Mouse (Mus musculus): Measurements from ENCODE around the gene Sco2. TPM values are rescaled to one million over a fixed set of nuclear protein-coding genes. Genes with fewer than 3 reads are reported as not detected.
A peak's percentile ranks its signal among the peaks of the same experiment; 100 is the strongest.

Gene Sco2
- polyA plus RNA-seq, 1 experiment from 2014 or later, result 5.8 TPM

DNA sequence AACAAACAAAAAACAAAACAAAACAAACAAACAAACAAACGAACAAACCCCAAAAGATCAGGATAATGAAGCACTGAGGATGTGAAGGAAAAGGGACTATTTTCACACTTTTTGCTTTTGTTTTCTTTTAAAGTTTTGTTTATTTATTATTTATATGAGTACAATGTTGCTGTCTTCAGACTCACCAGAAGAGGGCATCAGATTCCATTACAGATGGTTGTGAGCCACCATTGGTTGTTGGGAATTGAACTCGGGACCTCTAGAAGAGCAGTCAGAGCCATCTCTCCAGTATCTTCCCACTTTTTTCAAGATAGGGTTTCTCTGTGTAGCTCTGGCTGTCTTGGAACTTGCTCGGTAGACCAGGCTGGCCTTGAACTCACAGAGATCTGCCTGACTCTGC, 30.3 kb downstream of the Sco2 start:
- H3K36me3 ChIP-seq, result no peaks in the 10 kb centered on the region
- ATAC-seq (ENCODE audit: low FRiP score, low read depth), result no peak
- 93% methylated on average over 3 of the region's 3 CpGs for WGBS
- H3K4me2 ChIP-seq (replicated peaks), result no peak overlapping the region
- no peak overlapping the region for H3K4me3 ChIP-seq
- no peaks in the 10 kb centered on the region for H3K27me3 ChIP-seq
- H3K9me3 ChIP-seq, result no peaks in the 10 kb centered on the region
- H3K4me1 ChIP-seq, result no peaks in the 10 kb centered on the region
- H3K27ac ChIP-seq (replicated peaks), result no peak overlapping the region
- H3K9ac ChIP-seq (replicated peaks), result no peak overlapping the region

- Histone ChIP-seq H3K36me3 (no peaks in the 10 kb centered on the region), H3K4me3 (no peak overlapping the region), H3K4me1 (no peaks in the 10 kb centered on the region), H3K4me2 (replicated peaks) (no peak overlapping the region), H3K27ac (replicated peaks) (no peak overlapping the region), H3K9me3 (no peaks in the 10 kb centered on the region), H3K9ac (replicated peaks) (no peak overlapping the region), H3K27me3 (no peaks in the 10 kb centered on the region)
- ATAC-seq (ENCODE audit: low FRiP score, low read depth), result no peak
- WGBS, result 45% methylated on average over 1 of the region's 1 CpGs
Measured at GRCm38 (mm10) chr15:89341678-89342077, 32.0 kb downstream of the Sco2 start.

DNA sequence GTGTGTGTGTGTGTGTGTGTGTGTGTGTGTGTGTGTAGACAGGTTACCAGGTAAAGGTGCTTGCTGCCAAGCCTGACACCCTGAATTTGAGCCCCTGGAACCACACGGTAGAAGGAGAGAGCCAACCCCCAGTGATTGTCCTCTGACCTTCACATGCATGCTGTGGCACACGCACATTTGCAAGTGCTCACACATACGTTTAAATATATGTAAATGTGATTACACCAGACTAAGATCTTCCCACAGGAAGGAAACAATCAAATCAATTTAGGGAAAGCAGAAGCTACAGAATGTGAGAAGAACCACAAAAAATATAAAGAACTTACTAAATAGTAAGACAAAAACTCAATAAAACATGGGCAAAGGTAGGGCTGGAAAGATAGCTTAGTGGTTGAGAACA, 33.5 kb downstream of the Sco2 start:
- H3K9me3 ChIP-seq, result no peaks in the 10 kb centered on the region
- no peaks in the 10 kb centered on the region for H3K4me1 ChIP-seq
- no peak overlapping the region for H3K9ac ChIP-seq (replicated peaks)
- no peak overlapping the region for H3K4me2 ChIP-seq (replicated peaks)
- ATAC-seq (ENCODE audit: low FRiP score, low read depth), result no peak
- no peak overlapping the region for H3K4me3 ChIP-seq
- H3K27me3 ChIP-seq, result peaks cover 6% of the 10 kb centered on the region; the same call in 1 of the 2 replicates
- WGBS, result 88% methylated on average over 3 of the region's 3 CpGs
- no peak overlapping the region for H3K27ac ChIP-seq (replicated peaks)
- H3K36me3 ChIP-seq, result no peaks in the 10 kb centered on the region

DNA sequence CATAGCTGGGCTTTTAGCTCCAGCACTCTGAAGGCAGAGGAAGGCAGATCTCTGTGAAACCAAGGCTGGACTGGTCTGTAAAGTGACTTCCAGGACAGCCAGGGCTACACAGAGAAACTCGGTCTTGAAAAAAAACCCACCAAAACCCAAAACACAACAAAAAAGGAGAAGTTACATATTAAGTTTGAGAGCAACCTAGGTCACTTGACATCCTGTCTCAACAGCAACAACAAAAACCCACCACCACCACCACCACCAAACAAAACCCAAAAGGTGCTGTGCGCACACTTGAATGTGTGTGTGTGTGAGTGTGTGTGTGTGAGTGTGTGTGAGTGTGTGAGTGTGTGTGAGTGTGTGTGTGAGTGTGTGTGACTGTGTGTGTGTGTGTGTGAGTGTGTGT, 34.0 kb downstream of the Sco2 start:
- Histone ChIP-seq H3K9me3 (no peaks in the 10 kb centered on the region), H3K27ac (replicated peaks) (no peak overlapping the region), H3K4me2 (replicated peaks) (no peak overlapping the region), H3K36me3 (no peaks in the 10 kb centered on the region), H3K9ac (replicated peaks) (no peak overlapping the region), H3K27me3 (peaks cover 6% of the 10 kb centered on the region; the same call in 1 of the 2 replicates), H3K4me1 (no peaks in the 10 kb centered on the region), H3K4me3 (no peak overlapping the region)
- 96% methylated on average over 2 of the region's 2 CpGs for WGBS
- ATAC-seq (ENCODE audit: low FRiP score, low read depth), result no peak

- Histone ChIP-seq H3K9ac (replicated peaks) (no peak overlapping the region), H3K4me1 (no peaks in the 10 kb centered on the region), H3K9me3 (no peaks in the 10 kb centered on the region), H3K4me2 (replicated peaks) (no peak overlapping the region), H3K36me3 (no peaks in the 10 kb centered on the region), H3K4me3 (no peak overlapping the region), H3K27ac (replicated peaks) (no peak overlapping the region), H3K27me3 (peaks cover 6% of the 10 kb centered on the region; the same call in 1 of the 2 replicates)
- 86% methylated on average over 14 of the region's 14 CpGs for whole genome bisulfite sequencing
- ATAC-seq (ENCODE audit: low FRiP score, low read depth), result no peak
Measured at GRCm38 (mm10) chr15:89336422-89336821, 37.2 kb downstream of the Sco2 start.

- no peaks in the 10 kb centered on the region for H3K4me1 ChIP-seq
- no peak overlapping the region for H3K4me3 ChIP-seq
- 80% methylated on average over 17 of the region's 17 CpGs for WGBS
- H3K36me3 ChIP-seq, result no peaks in the 10 kb centered on the region
- no peaks in the 10 kb centered on the region for H3K9me3 ChIP-seq
- ATAC-seq (ENCODE audit: low FRiP score, low read depth), result no peak
- H3K9ac ChIP-seq (replicated peaks), result no peak overlapping the region
- H3K27me3 ChIP-seq, result peaks cover 6% of the 10 kb centered on the region; the same call in 1 of the 2 replicates
- H3K27ac ChIP-seq (replicated peaks), result no peak overlapping the region
- no peak overlapping the region for H3K4me2 ChIP-seq (replicated peaks)
Measured at GRCm38 (mm10) chr15:89334774-89335537, 38.7 kb downstream of the Sco2 start.

GRCm38 (mm10) chr15:89334271-89334670, 39.4 kb downstream of the Sco2 start, which contains the start of gene Miox:
TSS of gene Miox (plus strand) at chr15:89334398.
- WGBS, result 90% methylated on average over 7 of the region's 7 CpGs
- no peak within 1 kb of the TSS for H3K4me2 ChIP-seq (replicated peaks)
- no peaks in the 10 kb centered on the region for H3K4me1 ChIP-seq
- H3K36me3 ChIP-seq, result no peaks in the 10 kb centered on the region
- no peaks in the 10 kb centered on the region for H3K9me3 ChIP-seq
- H3K9ac ChIP-seq (replicated peaks), result no peak within 1 kb of the TSS
- no peak within 1 kb of the TSS for H3K27ac ChIP-seq (replicated peaks)
- peaks cover 6% of the 10 kb centered on the region; the same call in 1 of the 2 replicates for H3K27me3 ChIP-seq
- no peak for ATAC-seq (ENCODE audit: low FRiP score, low read depth)
- H3K4me3 ChIP-seq, result no peak within 1 kb of the TSS

GRCm38 (mm10) chr15:89326441-89326840, 47.2 kb downstream of the Sco2 start:
- no peaks in the 10 kb centered on the region for H3K36me3 ChIP-seq
- WGBS, result 78% methylated on average over 5 of the region's 5 CpGs

DNA sequence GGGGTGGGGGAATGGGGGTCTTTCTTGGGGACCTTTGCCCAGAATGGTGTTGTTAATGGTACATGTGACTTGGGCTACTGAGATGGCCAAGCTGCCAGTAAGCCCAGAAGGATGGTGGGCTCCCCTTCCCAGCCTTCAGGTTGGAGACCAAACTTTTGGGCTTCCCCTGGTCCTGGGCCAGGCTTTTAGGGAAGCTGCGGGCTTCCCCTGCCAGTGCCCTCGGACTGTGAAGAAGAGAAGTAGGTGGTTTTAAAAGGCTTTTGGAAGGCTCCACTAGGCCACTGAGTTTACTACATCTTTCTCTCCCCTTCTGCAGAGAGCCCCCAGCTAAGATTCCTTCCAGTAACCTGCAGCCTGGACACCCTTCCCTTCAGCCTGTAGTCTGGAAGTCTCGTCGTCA, 50.0 kb downstream of the Sco2 start:
- WGBS, result 89% methylated on average over 4 of the region's 4 CpGs
- no peak for ATAC-seq (ENCODE audit: low FRiP score, low read depth)
- Histone ChIP-seq H3K9ac (replicated peaks) (no peak overlapping the region), H3K36me3 (no peaks in the 10 kb centered on the region), H3K27me3 (peaks cover 28% of the 10 kb centered on the region), H3K4me1 (peaks cover 9% of the 10 kb centered on the region), H3K9me3 (no peaks in the 10 kb centered on the region), H3K4me2 (replicated peaks) (no peak overlapping the region), H3K27ac (replicated peaks) (no peak overlapping the region), H3K4me3 (no peak overlapping the region)

More at GRCm38 (mm10) chr15:89326441-89326840, 47.2 kb downstream of the Sco2 start:
- no peak overlapping the region for H3K4me3 ChIP-seq
- H3K9me3 ChIP-seq, result no peaks in the 10 kb centered on the region
- H3K4me2 ChIP-seq (replicated peaks), result no peak overlapping the region
- no peak overlapping the region for H3K27ac ChIP-seq (replicated peaks)
- peaks cover 23% of the 10 kb centered on the region for H3K27me3 ChIP-seq
- no peak overlapping the region for H3K9ac ChIP-seq (replicated peaks)
- peaks cover 9% of the 10 kb centered on the region for H3K4me1 ChIP-seq
- no peak for ATAC-seq (ENCODE audit: low FRiP score, low read depth)

- Histone ChIP-seq H3K27ac (replicated peaks) (no peak within 1 kb of the TSS), H3K9me3 (no peaks in the 10 kb centered on the region), H3K4me2 (replicated peaks) (peak within 1 kb of the TSS; percentile 35), H3K4me1 (peaks cover 9% of the 10 kb centered on the region), H3K4me3 (peak within 1 kb of the TSS; percentile 14; the same call in 1 of the 2 replicates), H3K27me3 (peaks cover 28% of the 10 kb centered on the region), H3K9ac (replicated peaks) (no peak within 1 kb of the TSS), H3K36me3 (no peaks in the 10 kb centered on the region)
- 8% methylated on average over 26 of the region's 26 CpGs for WGBS
- no peak for ATAC-seq (ENCODE audit: low FRiP score, low read depth)
Measured at GRCm38 (mm10) chr15:89322670-89323522, 50.8 kb downstream of the Sco2 start, which contains the start of gene Adm2. TSS of gene Adm2 (plus strand) at chr15:89322720.
